Mouse (Mus musculus) embryonic fibroblast, embryonic 13.5 days (primary cell): ENCODE results near the gene Acad10. TPM values are rescaled to one million over a fixed set of nuclear protein-coding genes. Genes with fewer than 3 reads are reported as not detected.

Experiments used
- H3K27ac ChIP-seq: 2 replicates; pipeline ENCODE4 v1.5.1; 2012; ENCODE audit warnings: low read length, control low read depth, inconsistent platforms; ENCODE audit not compliant: insufficient read depth
- H3K4me1 ChIP-seq: 2 replicates; pipeline ENCODE4 v1.6.1; 2011; ENCODE audit warnings: low read length; ENCODE audit not compliant: control insufficient read depth, insufficient read depth
- H3K4me3 ChIP-seq: 2 replicates; pipeline ENCODE4 v1.5.1; 2011; ENCODE audit warnings: mild to moderate bottlenecking, control low read depth, low read length; ENCODE audit not compliant: insufficient read depth
- CTCF ChIP-seq: IDR thresholded peaks from 2 replicates; pipeline ENCODE4 v1.5.1; 2011; ENCODE audit warnings: mild to moderate bottlenecking, control low read depth, low read length, moderate library complexity, borderline replicate concordance; ENCODE audit not compliant: insufficient read depth
- POLR2A ChIP-seq: IDR thresholded peaks from 2 replicates; pipeline ENCODE4 v1.6.1; 2011; ENCODE audit warnings: low read depth, mild to moderate bottlenecking, control low read depth, low read length, moderate library complexity
- polyA plus RNA-seq: library from polyadenylated mRNA; stranded (reverse); fragments of >200 nt; gene quantifications from 2 replicates; pipeline ENCODE4 v1.2.4, GENCODE M21; 2011; ENCODE audit warnings: low read depth; ENCODE audit not compliant: missing spikeins, insufficient read length

Gene Acad10
- polyA plus RNA-seq, 1 experiment = 2.3 TPM

DNA sequence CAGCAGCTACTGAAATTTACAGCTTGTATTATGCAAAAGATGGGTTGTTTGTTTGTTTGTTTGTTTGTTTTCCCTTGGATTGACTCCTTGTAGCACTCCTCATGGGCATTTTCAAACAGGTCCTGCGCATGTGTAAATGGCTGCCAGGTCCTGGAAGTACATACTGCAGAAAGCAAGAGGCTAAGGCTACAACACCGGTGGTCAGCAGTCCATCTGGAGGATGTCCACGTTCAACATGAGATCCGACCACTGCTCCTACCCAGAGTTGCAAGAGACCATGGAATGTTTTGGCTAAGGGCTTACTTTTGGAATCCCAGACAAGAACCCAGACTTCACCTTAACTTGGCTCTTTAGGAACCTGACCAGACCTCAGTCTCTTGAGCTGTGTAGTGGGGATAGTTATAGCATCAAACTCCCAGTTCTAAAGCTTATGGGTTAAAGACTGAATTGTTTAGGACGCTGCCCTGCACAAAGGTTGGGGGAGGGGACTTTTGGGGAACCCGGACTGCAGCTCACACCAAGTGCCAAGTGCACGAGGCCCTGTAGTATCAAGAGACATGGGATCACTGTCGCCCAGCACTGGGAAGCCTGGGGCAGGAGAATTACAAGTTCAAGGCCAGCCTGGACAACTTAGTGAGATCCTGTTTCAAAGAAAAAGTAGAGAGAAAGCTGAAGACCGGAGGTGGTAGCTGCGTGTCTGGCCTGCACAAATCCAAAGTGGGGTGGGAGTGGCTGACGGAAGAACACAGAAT is 68.1 kb downstream of the Acad10 start:
- Histone ChIP-seq H3K4me1 (no peaks in the 10 kb centered on the region), H3K27ac (no peak overlapping the region), H3K4me3 (peak overlapping the region; percentile 69)
- TF ChIP-seq POLR2A (no peak), CTCF (no peak)

- no peak for TF ChIP-seq CTCF
- TF ChIP-seq POLR2A = no peak
- Histone ChIP-seq H3K27ac (no peak overlapping the region), H3K4me3 (no peak overlapping the region), H3K4me1 (no peaks in the 10 kb centered on the region)
These were observed 68.8 kb downstream of the Acad10 start for GRCm38 (mm10) chr5:121591417-121592063.

GRCm38 (mm10) chr5:121589928-121590327 is 70.4 kb downstream of the Acad10 start:
- Histone ChIP-seq H3K27ac (no peak overlapping the region), H3K4me1 (no peaks in the 10 kb centered on the region), H3K4me3 (no peak overlapping the region)
- no peak for TF ChIP-seq CTCF
- no peak for TF ChIP-seq POLR2A

DNA sequence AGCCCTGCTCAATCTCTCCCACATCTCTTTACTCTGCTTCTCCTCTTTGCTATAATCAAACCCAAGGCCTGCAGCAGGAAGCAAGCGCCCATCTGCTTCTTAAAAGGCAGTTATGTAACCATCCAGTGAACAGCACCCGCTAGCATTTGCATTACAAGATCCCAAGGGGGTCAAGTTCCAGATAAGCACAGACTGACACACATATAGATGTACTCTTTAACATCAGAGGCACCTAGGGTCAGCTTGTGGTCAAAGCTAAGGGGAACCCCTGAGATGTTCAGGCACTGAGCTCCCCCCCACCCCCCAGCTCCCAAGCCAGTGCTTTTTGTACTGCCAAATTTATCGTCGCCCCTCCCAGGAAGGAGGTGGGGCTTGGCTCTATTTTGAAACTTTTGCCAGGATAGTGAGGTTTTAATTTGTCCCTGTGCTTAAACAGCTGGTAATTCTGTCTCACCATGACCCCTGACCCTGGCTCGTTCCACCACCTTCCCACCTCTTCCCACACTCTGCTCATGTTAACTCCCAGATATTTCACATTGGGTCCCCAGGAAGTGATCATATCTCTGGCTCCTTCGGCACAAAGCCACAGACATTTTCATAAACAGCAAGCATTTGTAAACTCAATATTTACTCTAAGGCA is 73.8 kb downstream of the Acad10 start:
- H3K4me3 ChIP-seq = no peak overlapping the region
- H3K4me1 ChIP-seq = peaks cover 6% of the 10 kb centered on the region
- TF ChIP-seq CTCF (no peak), POLR2A (no peak)
- H3K27ac ChIP-seq = no peak overlapping the region

GRCm38 (mm10) chr5:121585699-121586098 is 74.6 kb downstream of the Acad10 start:
- H3K4me1 ChIP-seq = peaks cover 6% of the 10 kb centered on the region
- TF ChIP-seq POLR2A (no peak), CTCF (no peak)
- no peak overlapping the region for H3K4me3 ChIP-seq
- H3K27ac ChIP-seq = no peak overlapping the region

GRCm38 (mm10) chr5:121585005-121585404 is 75.3 kb downstream of the Acad10 start:
- Histone ChIP-seq H3K4me3 (no peak overlapping the region), H3K4me1 (peaks cover 6% of the 10 kb centered on the region), H3K27ac (no peak overlapping the region)
- no peak for TF ChIP-seq CTCF
- no peak for TF ChIP-seq POLR2A

DNA sequence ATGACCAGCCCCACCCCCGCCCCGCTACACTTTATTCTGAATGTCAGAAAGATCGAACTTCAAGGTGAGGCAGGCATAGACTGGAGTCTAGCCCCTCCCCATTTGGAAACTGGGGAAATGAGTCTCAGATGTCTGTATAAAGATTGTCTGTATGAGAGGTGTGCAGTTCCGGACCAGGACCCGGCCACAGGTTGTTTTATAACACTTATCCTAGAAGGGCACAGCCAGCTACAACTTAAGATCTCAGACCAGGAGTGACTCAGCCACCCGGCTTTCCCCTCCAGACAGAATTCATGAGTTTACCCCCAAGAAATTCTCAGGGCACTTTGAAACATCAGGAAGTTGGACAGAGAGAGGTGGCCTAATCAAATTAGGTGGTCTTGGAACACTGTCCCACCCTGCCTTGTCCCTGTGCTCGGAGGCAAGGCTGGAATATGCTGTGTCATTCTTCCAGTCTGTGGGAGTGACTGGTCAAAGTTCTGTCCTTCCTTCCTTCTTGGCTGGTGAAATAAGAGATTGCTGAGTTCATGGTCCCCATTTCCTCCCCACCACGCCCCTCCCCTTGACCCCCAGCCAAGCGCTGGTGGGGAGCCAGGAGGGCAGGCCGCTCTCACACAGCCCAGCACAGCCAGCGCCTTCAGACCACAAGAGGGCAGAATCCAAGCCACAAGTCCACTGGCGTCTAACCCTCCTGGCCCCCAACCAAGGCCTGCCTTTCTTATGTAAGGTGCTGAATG is 76.4 kb downstream of the Acad10 start:
- H3K27ac ChIP-seq = peak overlapping the region; percentile 95
- peaks cover 6% of the 10 kb centered on the region for H3K4me1 ChIP-seq
- no peak overlapping the region for H3K4me3 ChIP-seq
- TF ChIP-seq POLR2A (peak; percentile 63), CTCF (peak; percentile 70)

GRCm38 (mm10) chr5:121581945-121582344 is 78.4 kb downstream of the Acad10 start:
- Histone ChIP-seq H3K4me1 (peaks cover 6% of the 10 kb centered on the region), H3K27ac (no peak overlapping the region), H3K4me3 (no peak overlapping the region)
- TF ChIP-seq POLR2A = no peak
- no peak for TF ChIP-seq CTCF

- H3K4me3 ChIP-seq = no peak overlapping the region
- H3K4me1 ChIP-seq = no peaks in the 10 kb centered on the region
- no peak overlapping the region for H3K27ac ChIP-seq
- TF ChIP-seq POLR2A = no peak
- no peak for TF ChIP-seq CTCF
These were observed 83.3 kb downstream of the Acad10 start for GRCm38 (mm10) chr5:121576927-121577488.
